Mouse (Mus musculus): ENCODE measurements around the gene Mvp. TPM values are rescaled to one million over a fixed set of nuclear protein-coding genes. Genes with fewer than 3 reads are reported as not detected.

The Mvp gene
- 32.2 and 47.6 TPM in 2 replicates for polyA plus RNA-seq (2011; ENCODE audit: insufficient read length, low read depth, missing spikeins)

- H3K4me1 ChIP-seq (ENCODE audit: control insufficient read depth, insufficient read depth, low read length), result peaks cover 2% of the 10 kb centered on the region
- peak within 1 kb of the TSS; percentile 28 for H3K27ac ChIP-seq (ENCODE audit: insufficient read depth, low read length)
- H3K4me3 ChIP-seq (ENCODE audit: insufficient read depth, low read length), result peak within 1 kb of the TSS; percentile 78
- no peak for TF ChIP-seq CTCF (IDR thresholded peaks at IDR 0.05; ENCODE audit: borderline replicate concordance, insufficient read depth, low read length)
- TF ChIP-seq POLR2A (IDR thresholded peaks at IDR 0.05; ENCODE audit: low read depth, low read length), result peak; percentile 73
These were observed at the start of gene Mvp for GRCm38 (mm10) chr7:127014320-127014719. Mvp (minus strand) TSS chr7:127014621.

GRCm38 (mm10) chr7:127055026-127055585, 40.7 kb upstream of the Mvp start:
- H3K27ac ChIP-seq (ENCODE audit: insufficient read depth, low read length), result no peak overlapping the region
- no peak overlapping the region for H3K4me3 ChIP-seq (ENCODE audit: insufficient read depth, low read length)
- no peak for TF ChIP-seq POLR2A (IDR thresholded peaks at IDR 0.05; ENCODE audit: low read depth, low read length)
- TF ChIP-seq CTCF (IDR thresholded peaks at IDR 0.05; ENCODE audit: borderline replicate concordance, insufficient read depth, low read length), result no peak
- H3K4me1 ChIP-seq (ENCODE audit: control insufficient read depth, insufficient read depth, low read length), result no peaks in the 10 kb centered on the region

GRCm38 (mm10) chr7:127041851-127042672, 27.6 kb upstream of the Mvp start, which contains the start of gene Kif22:
Kif22 (minus strand) TSS chr7:127042471.
- TF ChIP-seq CTCF (IDR thresholded peaks at IDR 0.05; ENCODE audit: borderline replicate concordance, insufficient read depth, low read length) (no peak), POLR2A (IDR thresholded peaks at IDR 0.05; ENCODE audit: low read depth, low read length) (peak; percentile 68)
- Histone ChIP-seq H3K4me1 (ENCODE audit: control insufficient read depth, insufficient read depth, low read length) (no peaks in the 10 kb centered on the region), H3K27ac (ENCODE audit: insufficient read depth, low read length) (peak within 1 kb of the TSS; percentile 38), H3K4me3 (ENCODE audit: insufficient read depth, low read length) (peak within 1 kb of the TSS; percentile 82)

- peaks cover 2% of the 10 kb centered on the region; the same call in 1 of the 2 replicates for H3K4me1 ChIP-seq (ENCODE audit: control insufficient read depth, insufficient read depth, low read length)
- TF ChIP-seq POLR2A (IDR thresholded peaks at IDR 0.05; ENCODE audit: low read depth, low read length) (no peak), CTCF (IDR thresholded peaks at IDR 0.05; ENCODE audit: borderline replicate concordance, insufficient read depth, low read length) (no peak)
- H3K4me3 ChIP-seq (ENCODE audit: insufficient read depth, low read length), result no peak overlapping the region
- H3K27ac ChIP-seq (ENCODE audit: insufficient read depth, low read length), result no peak overlapping the region
These were observed 16.8 kb upstream of the Mvp start for GRCm38 (mm10) chr7:127031244-127031643.

GRCm38 (mm10) chr7:127030172-127030571, 15.8 kb upstream of the Mvp start:
- Histone ChIP-seq H3K27ac (ENCODE audit: insufficient read depth, low read length) (peak overlapping the region; percentile 61), H3K4me3 (ENCODE audit: insufficient read depth, low read length) (no peak overlapping the region), H3K4me1 (ENCODE audit: control insufficient read depth, insufficient read depth, low read length) (peaks cover 2% of the 10 kb centered on the region; the same call in 1 of the 2 replicates)
- no peak for TF ChIP-seq POLR2A (IDR thresholded peaks at IDR 0.05; ENCODE audit: low read depth, low read length)
- TF ChIP-seq CTCF (IDR thresholded peaks at IDR 0.05; ENCODE audit: borderline replicate concordance, insufficient read depth, low read length), result no peak

GRCm38 (mm10) chr7:127027885-127028284, 13.5 kb upstream of the Mvp start:
- H3K27ac ChIP-seq (ENCODE audit: insufficient read depth, low read length), result peak overlapping the region; percentile 84
- peak overlapping the region; percentile 25 for H3K4me3 ChIP-seq (ENCODE audit: insufficient read depth, low read length)
- TF ChIP-seq CTCF (IDR thresholded peaks at IDR 0.05; ENCODE audit: borderline replicate concordance, insufficient read depth, low read length), result no peak
- no peak for TF ChIP-seq POLR2A (IDR thresholded peaks at IDR 0.05; ENCODE audit: low read depth, low read length)
- H3K4me1 ChIP-seq (ENCODE audit: control insufficient read depth, insufficient read depth, low read length), result peaks cover 4% of the 10 kb centered on the region; the same call in 1 of the 2 replicates

- Histone ChIP-seq H3K4me1 (ENCODE audit: control insufficient read depth, insufficient read depth, low read length) (peaks cover 4% of the 10 kb centered on the region), H3K27ac (ENCODE audit: insufficient read depth, low read length) (peak within 1 kb of the TSS; percentile 94), H3K4me3 (ENCODE audit: insufficient read depth, low read length) (peak within 1 kb of the TSS; percentile 73)
- TF ChIP-seq POLR2A (IDR thresholded peaks at IDR 0.05; ENCODE audit: low read depth, low read length) (peak; percentile 49), CTCF (IDR thresholded peaks at IDR 0.05; ENCODE audit: borderline replicate concordance, insufficient read depth, low read length) (no peak)
These were observed 12.7 kb upstream of the Mvp start, which contains the start of gene Maz for GRCm38 (mm10) chr7:127026984-127027726. Maz (minus strand) TSS chr7:127027037.

GRCm38 (mm10) chr7:127026616-127026983, 12.2 kb upstream of the Mvp start:
- H3K4me1 ChIP-seq (ENCODE audit: control insufficient read depth, insufficient read depth, low read length), result peaks cover 10% of the 10 kb centered on the region
- TF ChIP-seq POLR2A (IDR thresholded peaks at IDR 0.05; ENCODE audit: low read depth, low read length), result no peak
- TF ChIP-seq CTCF (IDR thresholded peaks at IDR 0.05; ENCODE audit: borderline replicate concordance, insufficient read depth, low read length), result no peak
- no peak overlapping the region for H3K4me3 ChIP-seq (ENCODE audit: insufficient read depth, low read length)
- no peak overlapping the region for H3K27ac ChIP-seq (ENCODE audit: insufficient read depth, low read length)

GRCm38 (mm10) chr7:127026161-127026600, 11.8 kb upstream of the Mvp start:
- no peak for TF ChIP-seq CTCF (IDR thresholded peaks at IDR 0.05; ENCODE audit: borderline replicate concordance, insufficient read depth, low read length)
- TF ChIP-seq POLR2A (IDR thresholded peaks at IDR 0.05; ENCODE audit: low read depth, low read length), result 0 out of 2 replicates have a peak, but pooled peaks have one; percentile 46
- Histone ChIP-seq H3K27ac (ENCODE audit: insufficient read depth, low read length) (peak overlapping the region; percentile 94), H3K4me3 (ENCODE audit: insufficient read depth, low read length) (peak overlapping the region; percentile 73), H3K4me1 (ENCODE audit: control insufficient read depth, insufficient read depth, low read length) (peaks cover 8% of the 10 kb centered on the region)
